Mouse (Mus musculus): ENCODE measurements around the gene Hmgn1. TPM values are rescaled to one million over a fixed set of nuclear protein-coding genes. Genes with fewer than 3 reads are reported as not detected.
"Not testable (repeated sequence)": the region's sequence is repeated elsewhere in the genome, so short reads cannot be mapped to it uniquely, and the experiment has no call there.

Gene Hmgn1
- total and polyA plus RNA-seq, 2 experiments from 2014 or later: 166 to 241 TPM

- Histone ChIP-seq H3K4me3 (ENCODE audit: low read depth, low read length) (no peak overlapping the region), H3K9me3 (ENCODE audit: low read length) (no peaks in the 10 kb centered on the region), H3K36me3 (ENCODE audit: insufficient read depth) (no peaks in the 10 kb centered on the region), H3K27me3 (ENCODE audit: insufficient read depth, low read length) (no peaks in the 10 kb centered on the region), H3K9ac (no peak overlapping the region), H3K4me1 (ENCODE audit: insufficient read depth) (no peaks in the 10 kb centered on the region), H3K4me2 (ENCODE audit: low read depth) (no peak overlapping the region), H3K27ac (ENCODE audit: low read depth, low read length) (no peak overlapping the region)
- TF ChIP-seq CTCF (IDR thresholded peaks at IDR 0.05; ENCODE audit: low read depth): peak; percentile 56
- no peak for DNase-seq
- 47% methylated on average over 2 of the region's 2 CpGs for WGBS
- no peak for ATAC-seq
Measured at GRCm38 (mm10) chr16:96103036-96103435, 24.5 kb downstream of the Hmgn1 start.

- ATAC-seq; H3K27me3 ChIP-seq (ENCODE audit: insufficient read depth, low read length): not testable (repeated sequence)
Measured at GRCm38 (mm10) chr16:96097811-96098210, 29.7 kb downstream of the Hmgn1 start.

GRCm38 (mm10) chr16:96095966-96096365, 31.6 kb downstream of the Hmgn1 start:
- no peak overlapping the region for H3K27ac ChIP-seq (ENCODE audit: low read depth, low read length)
- H3K4me1 ChIP-seq (ENCODE audit: insufficient read depth): no peaks in the 10 kb centered on the region
- H3K27me3 ChIP-seq (ENCODE audit: insufficient read depth, low read length): no peaks in the 10 kb centered on the region
- H3K4me2 ChIP-seq (ENCODE audit: low read depth): no peak overlapping the region
- H3K9ac ChIP-seq: no peak overlapping the region
- no peak for TF ChIP-seq CTCF (IDR thresholded peaks at IDR 0.05; ENCODE audit: low read depth)
- ATAC-seq: no peak
- 92% methylated on average over 5 of the region's 5 CpGs for WGBS
- H3K4me3 ChIP-seq (ENCODE audit: low read depth, low read length): no peak overlapping the region
- no peaks in the 10 kb centered on the region for H3K9me3 ChIP-seq (ENCODE audit: low read length)
- H3K36me3 ChIP-seq (ENCODE audit: insufficient read depth): no peaks in the 10 kb centered on the region
- no peak for DNase-seq

More at GRCm38 (mm10) chr16:96097811-96098210, 29.7 kb downstream of the Hmgn1 start:
- H3K4me2 ChIP-seq (ENCODE audit: low read depth); H3K27ac ChIP-seq (ENCODE audit: low read depth, low read length); H3K36me3 ChIP-seq (ENCODE audit: insufficient read depth); H3K4me3 ChIP-seq (ENCODE audit: low read depth, low read length); H3K9me3 ChIP-seq (ENCODE audit: low read length); DNase-seq; H3K9ac ChIP-seq; H3K4me1 ChIP-seq (ENCODE audit: insufficient read depth): not testable (repeated sequence)

- no peak overlapping the region for H3K27ac ChIP-seq (ENCODE audit: low read depth, low read length)
- H3K4me2 ChIP-seq (ENCODE audit: low read depth): no peak overlapping the region
- no peaks in the 10 kb centered on the region for H3K36me3 ChIP-seq (ENCODE audit: insufficient read depth)
- no peaks in the 10 kb centered on the region for H3K4me1 ChIP-seq (ENCODE audit: insufficient read depth)
- H3K27me3 ChIP-seq (ENCODE audit: insufficient read depth, low read length): no peaks in the 10 kb centered on the region
- no peak overlapping the region for H3K9ac ChIP-seq
- WGBS: 68% methylated on average over 9 of the region's 9 CpGs
- TF ChIP-seq CTCF (IDR thresholded peaks at IDR 0.05; ENCODE audit: low read depth): no peak
- ATAC-seq (no peak), DNase-seq (no peak)
- H3K9me3 ChIP-seq (ENCODE audit: low read length): no peaks in the 10 kb centered on the region
- H3K4me3 ChIP-seq (ENCODE audit: low read depth, low read length): no peak overlapping the region
Measured at GRCm38 (mm10) chr16:96091515-96092504, 35.7 kb downstream of the Hmgn1 start.

GRCm38 (mm10) chr16:96088120-96088519, 39.4 kb downstream of the Hmgn1 start:
- Histone ChIP-seq H3K4me1 (ENCODE audit: insufficient read depth) (no peaks in the 10 kb centered on the region), H3K4me2 (ENCODE audit: low read depth) (no peak overlapping the region), H3K36me3 (ENCODE audit: insufficient read depth) (no peaks in the 10 kb centered on the region), H3K4me3 (ENCODE audit: low read depth, low read length) (no peak overlapping the region), H3K9ac (no peak overlapping the region), H3K27ac (ENCODE audit: low read depth, low read length) (no peak overlapping the region), H3K27me3 (ENCODE audit: insufficient read depth, low read length) (no peaks in the 10 kb centered on the region), H3K9me3 (ENCODE audit: low read length) (no peaks in the 10 kb centered on the region)
- DNase-seq: no peak
- no peak for TF ChIP-seq CTCF (IDR thresholded peaks at IDR 0.05; ENCODE audit: low read depth)
- ATAC-seq: no peak
- WGBS: 80% methylated on average over 5 of the region's 5 CpGs

GRCm38 (mm10) chr16:96087436-96087835, 40.1 kb downstream of the Hmgn1 start:
- no peak; the same call in 1 of the 2 replicates for TF ChIP-seq CTCF (IDR thresholded peaks at IDR 0.05; ENCODE audit: low read depth)
- no peaks in the 10 kb centered on the region for H3K36me3 ChIP-seq (ENCODE audit: insufficient read depth)
- no peak overlapping the region for H3K4me3 ChIP-seq (ENCODE audit: low read depth, low read length)
- no peaks in the 10 kb centered on the region for H3K4me1 ChIP-seq (ENCODE audit: insufficient read depth)
- WGBS: 69% methylated on average over 4 of the region's 4 CpGs
- ATAC-seq: no peak
- no peak overlapping the region for H3K4me2 ChIP-seq (ENCODE audit: low read depth)
- no peak for DNase-seq
- H3K27ac ChIP-seq (ENCODE audit: low read depth, low read length): no peak overlapping the region
- H3K9me3 ChIP-seq (ENCODE audit: low read length): no peaks in the 10 kb centered on the region
- H3K9ac ChIP-seq: no peak overlapping the region
- H3K27me3 ChIP-seq (ENCODE audit: insufficient read depth, low read length): no peaks in the 10 kb centered on the region

DNA sequence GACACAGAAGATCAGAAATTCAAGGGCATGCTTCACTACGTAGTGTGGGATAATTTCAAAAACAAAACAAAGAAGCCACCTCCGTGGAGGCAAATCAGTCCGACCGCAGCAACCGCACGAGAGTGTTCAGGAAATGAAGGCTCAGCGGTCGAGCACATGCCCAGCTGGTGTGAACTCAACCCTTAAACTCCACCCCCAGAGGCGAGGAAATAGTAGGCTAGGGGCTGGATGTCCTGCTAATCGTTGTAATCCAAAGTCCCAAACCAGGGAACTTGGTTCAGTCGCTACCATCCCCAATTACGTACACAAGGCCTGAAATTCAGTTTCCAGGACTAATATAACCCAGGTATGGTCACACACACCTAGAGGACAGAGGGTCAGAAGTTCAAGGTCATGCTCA, 40.5 kb downstream of the Hmgn1 start:
- Histone ChIP-seq H3K36me3 (ENCODE audit: insufficient read depth) (no peaks in the 10 kb centered on the region), H3K9ac (no peak overlapping the region), H3K4me2 (ENCODE audit: low read depth) (no peak overlapping the region), H3K27me3 (ENCODE audit: insufficient read depth, low read length) (no peaks in the 10 kb centered on the region), H3K27ac (ENCODE audit: low read depth, low read length) (no peak overlapping the region), H3K9me3 (ENCODE audit: low read length) (no peaks in the 10 kb centered on the region), H3K4me1 (ENCODE audit: insufficient read depth) (no peaks in the 10 kb centered on the region), H3K4me3 (ENCODE audit: low read depth, low read length) (no peak overlapping the region)
- ATAC-seq (no peak), DNase-seq (no peak)
- no peak for TF ChIP-seq CTCF (IDR thresholded peaks at IDR 0.05; ENCODE audit: low read depth)
- 74% methylated on average over 12 of the region's 12 CpGs for WGBS
